Mouse (Mus musculus): ENCODE data around the gene Nfyc.
A peak's percentile ranks its signal among the peaks of the same experiment; 100 is the strongest.

Nfyc gene

DNA sequence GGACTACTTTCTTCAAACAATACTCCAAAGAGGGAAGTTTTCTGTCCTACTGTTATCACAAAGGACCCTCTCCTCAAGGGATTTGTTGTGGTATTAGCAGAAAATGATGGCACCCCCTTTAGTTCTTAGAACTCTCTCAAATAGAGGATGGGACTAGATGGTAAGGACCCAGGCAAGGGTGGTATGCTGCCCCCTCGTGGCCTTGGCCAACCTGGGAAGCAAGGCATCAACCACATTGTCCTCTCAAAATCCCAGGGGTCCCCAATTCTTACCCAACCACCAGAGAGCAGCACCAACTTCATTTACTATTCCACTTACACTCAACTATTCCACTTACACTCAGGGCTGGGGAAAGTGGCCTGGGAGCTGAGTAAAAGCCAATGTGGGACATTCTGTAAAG, 76.1 kb downstream of the Nfyc start:
- DNase-seq (ENCODE audit: low read depth, low spot score) = peak; percentile 77

DNA sequence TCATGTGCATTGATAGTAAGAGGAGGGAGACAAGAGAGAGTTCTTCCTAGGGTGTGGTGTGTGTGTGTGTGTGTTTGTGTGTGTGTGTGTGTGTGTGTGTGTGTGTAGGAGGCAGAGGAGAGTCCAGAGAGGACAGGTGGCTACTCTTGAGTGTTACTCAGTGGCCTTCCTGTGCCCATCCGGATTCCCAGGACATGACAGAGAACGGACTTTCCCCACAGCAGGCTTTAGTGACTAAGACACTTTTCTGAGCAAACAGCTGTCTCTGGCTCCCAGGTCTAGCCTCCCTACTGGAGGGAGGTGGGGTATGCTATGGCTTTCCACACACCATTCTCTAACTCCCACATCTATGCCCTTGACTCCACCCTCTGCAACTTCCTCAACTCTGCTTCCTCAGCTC, 81.8 kb downstream of the Nfyc start:
- DNase-seq (ENCODE audit: low read depth, low spot score) = no peak

DNA sequence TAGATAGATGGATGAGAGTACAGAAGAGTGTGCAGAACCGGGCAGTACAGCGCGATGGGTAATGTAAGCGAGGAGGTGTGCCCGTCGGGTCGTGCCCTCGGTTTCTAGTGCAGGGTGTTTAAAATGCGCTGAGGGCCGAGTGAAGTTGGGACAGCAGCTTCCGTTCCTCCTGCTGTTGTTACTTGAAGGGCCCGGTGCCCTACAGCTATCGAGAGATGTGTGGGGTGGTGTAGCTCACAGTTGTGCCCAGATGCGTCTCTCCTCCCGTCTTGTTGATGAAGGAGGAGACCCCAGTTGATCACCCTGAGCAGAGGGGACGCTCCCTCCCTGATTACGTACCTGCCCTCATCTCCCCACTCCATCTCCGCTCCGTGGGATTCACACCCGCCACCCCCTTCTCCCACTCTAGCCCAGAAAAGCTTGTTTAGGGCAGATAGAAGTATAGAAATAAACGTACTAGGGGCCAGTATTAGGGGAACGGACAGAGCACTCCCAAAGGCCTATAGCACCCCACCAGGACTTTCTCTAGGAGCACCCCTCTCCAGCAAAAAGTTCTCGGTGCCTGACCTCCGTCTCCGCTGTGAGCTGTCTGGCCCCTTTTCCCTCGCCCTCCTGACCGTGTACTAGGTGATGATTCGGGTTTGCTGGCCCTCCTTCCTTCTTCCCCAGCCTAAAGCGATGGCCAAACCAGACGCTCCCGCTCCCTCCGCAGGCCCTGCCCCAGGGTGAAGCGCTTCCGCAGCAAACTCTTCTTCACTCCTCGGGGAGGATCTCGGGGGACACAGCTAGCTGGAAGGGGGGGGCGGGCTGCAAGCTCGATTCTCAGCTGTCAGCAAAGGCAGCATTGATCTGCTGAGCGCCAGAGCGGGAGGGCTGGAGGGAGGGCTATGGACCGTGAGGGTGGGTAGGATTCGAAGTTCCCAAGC, 83.2 kb downstream of the Nfyc start, which contains the start of gene Kcnq4:
TSS of gene Kcnq4 (minus strand) at position 672 of the 926 bp plus-strand sequence.
- DNase-seq (ENCODE audit: low read depth, low spot score) = peak; percentile 18

DNA sequence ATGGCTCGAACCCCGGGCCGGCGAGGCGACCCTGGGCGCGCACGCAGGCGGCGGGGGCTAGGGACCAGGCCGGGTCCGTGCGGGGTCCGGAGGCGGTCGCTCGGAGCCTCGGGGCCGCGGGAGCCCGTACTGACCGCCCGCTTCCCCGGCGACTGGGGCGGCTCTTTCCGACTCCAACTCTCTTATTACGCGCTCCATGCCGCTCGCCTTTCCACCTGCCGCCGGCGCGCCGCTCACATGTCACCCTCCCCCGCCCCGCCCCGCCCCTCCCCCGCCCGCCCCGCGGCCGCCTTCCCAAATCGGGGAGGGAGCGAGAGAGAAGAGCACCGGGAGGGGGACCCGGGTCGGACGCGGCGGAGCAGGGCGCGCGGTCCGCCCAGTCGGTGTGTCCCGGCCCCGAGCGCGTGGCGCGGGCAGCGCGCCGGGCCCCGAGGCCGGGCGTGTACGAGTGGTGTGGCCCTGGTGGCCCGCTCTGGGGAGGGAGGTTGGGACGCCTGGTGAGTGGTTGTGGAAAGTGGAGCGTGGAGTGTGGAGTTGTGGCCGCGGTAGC, 84.1 kb downstream of the Nfyc start:
- peak; percentile 52 for DNase-seq (ENCODE audit: low read depth, low spot score)

DNA sequence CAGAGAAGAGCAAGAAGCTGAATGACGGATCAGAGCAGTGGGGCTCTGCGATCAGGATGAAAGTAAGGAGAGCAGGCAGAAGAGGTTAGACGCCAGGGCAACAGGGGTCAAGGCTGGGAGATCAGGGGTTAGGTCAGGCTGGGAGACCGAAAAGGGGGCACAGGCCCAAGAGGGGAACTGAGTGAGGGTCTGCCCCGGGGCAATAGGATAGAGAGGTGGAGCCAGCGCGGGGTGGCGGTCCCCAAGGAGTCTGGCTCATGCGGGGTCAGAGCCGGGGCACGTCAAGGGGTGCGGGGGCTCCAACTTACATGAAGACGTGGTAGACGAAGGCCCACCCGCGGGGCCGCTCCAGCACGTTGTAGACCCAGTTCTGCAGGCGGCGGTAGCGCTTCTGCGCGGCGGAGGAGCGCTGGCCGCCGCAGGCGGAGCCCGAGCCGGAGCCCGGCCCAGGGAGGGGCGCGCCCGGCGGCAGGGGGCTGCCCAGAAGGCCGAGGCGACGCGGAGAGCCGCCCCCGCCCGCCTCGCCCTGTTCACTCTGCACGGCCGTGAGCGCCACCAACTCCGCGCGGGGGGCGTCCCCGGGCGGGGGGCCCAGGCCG, 84.7 kb downstream of the Nfyc start:
- DNase-seq (ENCODE audit: low read depth, low spot score) = peak; percentile 30

DNA sequence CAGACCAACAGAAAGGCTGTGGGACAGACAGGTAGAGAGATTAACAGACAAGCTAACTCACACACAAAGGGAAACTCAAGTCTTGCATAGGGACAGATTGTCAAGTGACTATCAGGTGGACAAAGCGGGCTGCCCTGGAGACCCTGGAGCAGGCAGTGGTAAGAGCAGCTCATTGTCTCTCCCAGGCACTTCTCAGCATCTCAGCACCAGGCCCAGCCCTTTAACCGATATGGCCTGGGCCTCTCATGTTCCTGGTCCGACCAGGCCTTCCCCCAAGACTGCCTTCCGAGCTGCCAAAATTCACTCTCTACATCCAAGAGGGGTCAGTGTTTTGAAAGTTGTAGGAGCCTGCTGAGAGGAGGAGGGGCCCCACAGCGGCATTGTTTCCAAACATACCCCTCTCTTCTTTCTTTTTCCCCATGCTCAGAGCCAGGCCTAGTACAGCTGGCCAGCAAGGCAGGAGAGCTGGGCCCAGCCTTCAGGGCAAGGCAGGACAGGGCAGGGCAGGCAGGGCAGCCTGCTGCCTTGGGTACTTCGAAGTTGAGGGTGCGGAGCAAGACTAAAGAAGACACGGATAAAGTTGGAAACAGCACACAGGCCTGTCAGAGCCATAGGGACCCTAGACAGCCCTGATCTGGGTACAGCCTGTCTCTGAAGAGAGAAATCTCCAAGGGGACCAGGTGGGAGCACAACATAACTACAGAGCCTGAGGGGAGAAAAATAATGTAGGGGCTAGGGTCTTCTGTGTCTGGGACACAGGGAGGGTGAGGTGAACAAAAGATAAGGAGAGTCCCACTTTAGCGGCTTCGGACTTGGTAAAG, 85.4 kb downstream of the Nfyc start:
- peak; percentile 21 for DNase-seq (ENCODE audit: low read depth, low spot score)

DNA sequence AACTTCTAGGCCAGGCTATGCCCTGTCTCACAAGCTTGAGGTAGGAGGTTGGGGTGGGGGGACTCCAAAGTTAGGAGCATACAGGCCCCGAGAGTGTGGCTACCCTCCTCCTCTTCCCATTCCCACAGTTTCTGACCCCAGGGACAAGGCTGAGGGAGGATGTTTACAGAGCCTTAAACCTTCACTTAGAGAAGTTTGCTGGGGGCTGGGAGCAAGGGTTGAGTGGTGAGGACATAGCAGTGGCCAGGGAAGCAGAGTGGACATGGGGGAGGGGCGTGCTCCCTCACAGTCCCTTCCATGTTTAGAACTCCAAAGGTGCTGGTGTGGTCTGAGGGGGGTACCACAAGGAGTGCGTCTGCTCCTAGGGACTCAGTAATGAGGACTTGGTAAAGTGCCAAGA, 87.7 kb downstream of the Nfyc start:
- no peak for DNase-seq (ENCODE audit: low read depth, low spot score)

DNA sequence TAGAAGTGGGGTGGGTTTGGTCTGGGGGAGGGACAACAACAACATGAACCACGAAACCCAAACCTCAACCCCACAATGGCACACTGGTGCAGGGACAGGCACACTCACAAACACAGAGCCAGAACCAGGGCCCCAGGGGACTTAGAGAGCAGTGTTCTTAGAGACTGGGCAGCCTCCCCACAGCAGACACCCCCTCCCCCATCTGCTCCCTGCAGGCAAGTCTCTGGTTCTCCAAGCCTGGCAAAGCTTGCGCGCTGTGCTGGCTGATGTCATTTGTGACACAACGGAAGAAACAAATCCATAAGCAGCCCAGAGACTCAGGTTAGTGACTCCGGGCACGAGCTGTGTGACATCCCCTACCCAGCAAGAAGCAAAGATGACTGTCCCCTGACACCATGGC, 90.1 kb downstream of the Nfyc start:
- DNase-seq (ENCODE audit: low read depth, low spot score) = no peak

DNA sequence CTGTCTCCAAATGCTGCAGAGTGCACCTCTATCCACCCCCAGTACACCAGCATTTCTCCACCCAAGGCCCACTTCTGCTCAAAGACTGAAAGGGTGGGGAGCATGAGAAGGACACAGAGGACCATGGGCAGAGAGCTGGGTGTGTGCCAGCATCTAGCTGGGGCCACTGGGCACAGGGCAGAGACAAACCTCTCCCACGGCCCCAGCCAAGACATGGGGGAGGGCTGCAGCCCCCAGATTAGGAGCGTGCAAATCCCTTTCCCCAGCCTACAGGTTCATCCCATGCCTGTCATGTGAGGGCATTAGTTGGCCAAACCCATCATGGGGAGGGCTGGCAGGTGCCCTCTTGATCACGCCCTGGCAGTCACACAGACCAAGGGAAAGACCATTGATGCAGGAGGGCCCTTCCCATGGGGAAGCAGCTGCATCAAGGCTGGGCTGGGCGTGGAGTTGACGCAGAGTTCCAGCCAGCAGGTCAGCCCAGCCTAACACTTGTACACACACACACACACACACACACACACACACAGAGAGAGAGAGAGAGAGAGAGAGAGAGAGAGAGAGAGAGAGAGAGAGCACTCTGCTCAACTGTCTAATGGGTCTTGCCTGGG, 97.3 kb downstream of the Nfyc start:
- DNase-seq (ENCODE audit: low read depth, low spot score) = no peak

DNA sequence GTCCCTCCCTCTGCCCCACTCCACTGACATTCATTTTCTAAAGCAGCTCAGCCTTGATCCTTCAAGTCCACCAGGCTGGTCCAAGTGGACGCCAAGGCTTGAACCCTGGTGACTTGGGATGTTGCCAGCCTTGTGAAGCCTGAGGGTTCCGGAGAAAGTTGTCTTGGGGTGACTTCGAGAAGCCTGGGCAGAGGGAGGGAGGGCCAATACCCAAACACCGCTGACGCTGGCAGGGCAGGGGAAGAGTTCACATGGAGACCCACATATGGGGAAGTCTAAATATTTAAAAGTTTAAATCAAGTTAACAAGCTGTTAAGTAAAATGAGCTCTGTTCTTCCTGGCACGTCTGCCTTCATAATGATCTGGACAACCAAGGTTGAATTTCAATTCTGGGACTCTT, 98.6 kb downstream of the Nfyc start:
- no peak for DNase-seq (ENCODE audit: low read depth, low spot score)

DNA sequence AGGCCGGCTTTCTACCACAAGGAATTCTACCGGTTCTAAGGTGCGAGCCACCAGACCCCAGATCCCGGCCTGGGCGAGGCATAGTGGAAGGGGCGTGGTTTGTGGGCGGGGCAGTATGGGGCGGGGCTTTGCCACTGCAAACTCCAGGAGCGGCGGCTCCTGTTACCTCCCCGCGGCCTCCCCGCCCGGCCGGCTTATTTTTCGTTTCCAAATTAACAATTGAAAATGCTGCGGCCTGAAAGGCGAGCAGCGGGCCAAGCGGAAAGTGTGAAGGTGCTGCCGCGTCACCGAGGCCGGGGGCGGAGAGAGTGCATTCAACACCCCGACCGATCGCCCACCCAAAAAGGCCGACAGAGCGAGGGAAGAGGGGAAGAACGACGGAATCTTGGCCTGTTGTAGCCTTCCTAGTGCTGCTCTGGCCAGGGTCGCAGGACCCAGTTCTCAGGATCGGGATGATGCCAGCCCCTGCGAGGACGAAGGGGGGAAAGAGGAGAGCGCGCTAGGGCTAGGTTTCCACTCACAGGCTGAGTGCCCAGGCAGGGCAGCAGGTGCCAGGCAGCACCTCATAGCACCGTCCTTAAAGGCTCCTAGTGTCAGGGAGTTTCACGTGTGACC, 100.2 kb downstream of the Nfyc start:
- DNase-seq (ENCODE audit: low read depth, low spot score) = peak; percentile 79

DNA sequence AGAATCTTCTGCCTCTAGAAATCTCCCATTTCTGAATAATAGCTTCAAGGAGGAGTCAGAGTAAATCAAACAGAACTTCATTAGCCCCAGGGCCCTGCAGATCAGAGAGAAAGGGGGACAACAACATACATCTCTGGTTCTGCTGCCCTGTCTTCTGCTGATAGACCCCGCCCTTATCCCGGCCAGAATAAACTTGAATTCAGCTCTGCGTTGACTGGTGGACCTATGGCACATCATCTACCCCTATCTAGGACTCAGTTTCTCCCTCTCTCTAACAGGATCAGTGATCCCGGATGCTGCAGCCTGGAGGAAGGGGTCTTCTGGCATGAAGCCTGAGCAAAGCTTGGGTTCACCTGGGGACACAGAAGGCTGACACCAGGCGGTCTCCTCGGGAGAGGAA, 100.8 kb downstream of the Nfyc start:
- DNase-seq (ENCODE audit: low read depth, low spot score) = no peak

DNA sequence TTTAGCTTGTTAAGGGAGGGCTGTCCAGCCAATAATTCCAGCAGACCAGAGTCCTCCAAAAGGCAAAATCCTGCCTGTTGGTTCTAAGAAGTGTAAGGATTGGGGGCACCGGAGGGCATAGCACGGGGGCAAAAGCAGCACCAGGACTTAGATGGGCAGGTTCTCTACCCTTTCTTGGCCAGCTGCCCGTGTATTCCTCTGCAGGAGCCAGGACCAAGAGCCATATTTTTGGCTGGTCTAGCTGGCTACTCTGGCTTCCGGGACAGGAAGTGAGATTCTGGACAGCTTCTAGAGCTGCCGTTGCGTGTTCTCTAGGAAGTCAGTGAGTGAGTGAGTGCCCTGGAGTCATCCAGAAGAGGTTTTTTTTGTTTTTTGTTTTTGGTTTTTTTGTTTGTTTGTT, 101.2 kb downstream of the Nfyc start:
- DNase-seq (ENCODE audit: low read depth, low spot score) = no peak

DNA sequence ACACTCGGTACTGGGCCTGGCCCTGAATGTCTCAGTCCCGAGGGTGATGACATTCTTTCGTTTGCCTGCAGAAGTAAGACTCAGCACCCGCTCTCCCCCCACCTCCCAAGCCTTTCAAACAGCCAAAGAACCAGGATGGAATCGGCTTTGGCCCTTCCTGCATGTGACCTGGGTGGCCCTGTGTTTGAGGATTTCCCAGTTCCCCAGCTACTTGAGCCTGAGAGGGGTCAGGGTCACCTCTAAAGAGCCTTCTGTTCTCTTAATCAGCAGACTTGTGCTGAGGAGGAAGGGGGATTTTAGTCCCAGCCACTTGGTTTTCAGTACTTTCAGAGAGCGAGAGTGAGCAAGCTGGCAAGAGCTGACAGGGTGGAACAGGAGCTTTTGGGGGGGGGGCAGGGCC, 101.9 kb downstream of the Nfyc start:
- DNase-seq (ENCODE audit: low read depth, low spot score) = no peak

DNA sequence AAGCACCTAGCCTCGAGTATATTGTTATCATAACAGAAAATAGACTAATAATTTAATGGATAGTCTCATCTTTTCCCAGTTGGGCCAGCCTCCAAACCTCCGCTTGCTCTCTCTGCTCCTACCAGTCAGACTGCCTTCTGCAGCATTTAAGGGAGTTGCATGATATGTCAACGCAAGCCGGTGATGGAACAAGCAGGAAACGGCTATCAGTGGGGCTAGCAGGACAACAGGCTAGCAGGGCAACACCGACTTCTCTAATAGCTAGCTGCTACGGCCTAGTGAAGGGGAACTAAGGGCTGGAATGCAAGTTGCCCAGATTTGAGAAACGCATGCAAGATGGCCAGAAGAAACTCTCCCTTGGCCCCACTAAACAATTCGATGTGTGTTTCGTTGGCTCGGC, 103.5 kb downstream of the Nfyc start:
- no peak for DNase-seq (ENCODE audit: low read depth, low spot score)

DNA sequence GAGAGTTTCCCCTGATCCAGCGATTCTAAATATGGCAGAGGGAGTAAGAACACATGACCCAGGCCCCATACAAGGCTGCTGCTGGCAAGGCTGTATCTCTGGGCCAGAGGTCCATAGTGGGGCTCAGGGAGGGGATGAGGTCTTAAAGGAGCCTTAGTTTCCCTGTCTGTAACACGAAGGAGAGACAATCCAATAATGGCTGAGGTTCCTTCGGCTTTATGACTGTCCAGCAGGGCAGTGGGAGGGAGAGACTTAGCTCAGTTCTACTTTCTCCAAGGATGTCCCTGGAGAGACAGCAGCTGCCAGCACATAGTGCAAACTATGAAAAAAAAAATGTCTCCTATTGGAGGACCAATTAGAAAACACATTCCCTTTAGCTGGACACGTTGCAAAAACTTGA, 105.2 kb downstream of the Nfyc start:
- no peak for DNase-seq (ENCODE audit: low read depth, low spot score)

DNA sequence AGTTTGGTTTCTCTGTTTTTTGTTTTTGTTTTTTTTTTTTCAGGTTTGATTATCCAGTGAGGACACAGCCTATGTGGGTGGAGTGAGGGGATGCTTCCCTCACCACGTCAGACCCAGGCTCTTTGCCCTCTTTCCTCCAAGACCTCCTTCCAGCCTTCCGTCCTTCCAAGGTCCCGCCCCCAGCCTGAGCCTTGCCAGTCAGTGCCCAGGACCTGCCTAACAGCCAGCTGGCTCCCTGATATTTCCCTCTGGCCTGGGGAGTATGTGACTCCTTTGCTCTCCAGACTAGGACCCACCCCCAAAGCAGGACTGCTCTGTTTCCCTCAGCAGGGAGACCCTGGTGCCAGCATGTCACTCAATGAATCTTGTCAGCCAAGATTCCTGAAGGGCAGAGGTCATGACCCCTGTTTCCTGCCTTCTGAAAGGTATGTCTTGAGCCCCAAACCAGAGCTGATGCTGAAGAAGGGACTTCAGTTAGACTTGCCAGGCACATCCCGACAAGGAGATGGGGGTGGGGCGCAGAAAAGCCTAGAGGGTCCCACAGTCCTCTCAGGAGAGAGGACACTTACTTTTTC, 105.8 kb downstream of the Nfyc start:
- peak; percentile 18 for DNase-seq (ENCODE audit: low read depth, low spot score)

DNA sequence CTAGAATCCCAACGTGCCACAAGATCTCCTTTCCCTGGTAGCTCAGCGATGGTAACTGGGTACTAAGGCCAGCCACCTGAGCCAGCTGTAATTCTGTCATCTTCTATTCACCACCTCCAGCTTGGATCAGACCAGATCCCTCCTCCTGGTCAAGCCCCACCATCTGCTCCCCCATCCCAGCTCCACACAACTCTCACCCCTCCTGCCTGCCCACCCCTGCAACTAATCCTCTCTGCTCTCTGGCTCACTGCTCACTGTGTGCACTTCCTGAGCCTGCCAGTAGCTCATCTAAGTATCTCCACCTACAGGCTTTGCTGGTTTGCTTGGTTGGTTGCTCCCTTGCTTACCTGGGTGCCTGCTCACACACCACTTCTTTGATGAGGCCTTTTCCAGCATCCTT, 109.8 kb downstream of the Nfyc start:
- no peak for DNase-seq (ENCODE audit: low read depth, low spot score)

DNA sequence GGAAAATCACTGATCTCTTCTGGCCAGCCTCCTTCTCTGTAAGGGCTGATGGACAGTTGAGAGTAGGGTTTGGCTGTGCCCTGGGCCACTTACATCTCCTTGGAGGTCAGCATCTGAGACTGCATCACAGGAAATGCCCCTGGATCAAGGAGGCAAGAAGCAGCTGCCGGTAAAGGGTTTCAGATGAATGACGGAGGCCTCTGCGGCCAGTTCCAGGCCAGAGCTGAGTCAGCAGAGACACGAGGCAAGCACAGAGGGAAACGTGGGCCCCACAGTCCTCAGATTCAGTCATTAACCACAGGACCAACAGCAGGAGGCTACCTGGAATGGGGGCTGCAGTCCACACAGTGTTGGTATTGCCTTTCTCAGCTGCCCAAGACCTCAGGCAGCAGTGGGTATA, 112.2 kb downstream of the Nfyc start:
- DNase-seq (ENCODE audit: low read depth, low spot score) = no peak

DNA sequence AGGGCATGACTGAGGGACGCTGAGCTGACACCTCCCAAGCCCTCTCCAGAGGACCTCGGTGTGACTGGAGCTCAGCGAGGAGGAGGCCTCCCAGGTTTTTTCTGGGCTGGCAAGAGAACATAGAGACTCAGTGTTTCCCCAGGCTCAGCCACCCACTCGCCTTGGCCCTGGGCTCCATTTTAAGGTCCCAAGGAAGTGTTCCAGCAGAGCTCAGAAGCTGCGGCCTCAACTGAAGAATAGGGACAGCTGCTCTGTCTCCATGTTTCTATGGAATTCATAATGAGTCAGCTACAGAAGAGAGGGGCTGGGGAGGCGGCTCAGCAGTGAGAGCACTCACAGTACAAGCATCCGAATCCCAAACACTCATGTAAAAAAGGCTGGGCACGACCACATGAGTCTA, 113.8 kb downstream of the Nfyc start:
- no peak for DNase-seq (ENCODE audit: low read depth, low spot score)

DNA sequence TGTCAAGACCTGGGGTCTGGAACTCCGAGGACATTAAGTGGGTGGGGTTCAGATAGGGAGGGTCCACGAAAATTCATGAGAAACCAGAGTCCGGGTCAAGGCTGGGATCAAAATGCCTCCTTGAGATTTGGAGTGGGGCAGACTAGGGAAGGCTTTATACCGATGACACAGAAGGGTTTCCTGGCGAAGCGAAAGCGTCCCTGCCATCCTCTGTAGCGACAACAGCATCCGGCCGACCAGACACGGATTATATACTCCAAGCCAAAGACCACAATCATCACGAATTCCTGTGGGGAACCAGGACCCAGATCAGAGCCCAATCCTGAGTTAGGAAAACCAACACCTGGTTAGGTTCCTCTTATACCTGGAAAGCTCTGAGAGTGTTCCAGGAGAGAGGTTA, 114.6 kb downstream of the Nfyc start:
- DNase-seq (ENCODE audit: low read depth, low spot score) = no peak
